Mouse (Mus musculus): ENCODE results near the gene Slamf6.

Slamf6 gene

GRCm38 (mm10) chr1:171994918-171995715, 77.8 kb downstream of the Slamf6 start:
- DNase-seq (ENCODE audit: low spot score in 2 of 2), result peak in 1 of 2 experiments; percentile 25

- no peak for DNase-seq (ENCODE audit: low spot score in 2 of 2)
These were observed 79.4 kb downstream of the Slamf6 start for GRCm38 (mm10) chr1:171996701-171997100.

GRCm38 (mm10) chr1:171998820-171999597, 81.7 kb downstream of the Slamf6 start:
- DNase-seq (ENCODE audit: low spot score in 2 of 2), result no peak

GRCm38 (mm10) chr1:172000641-172001040, 83.3 kb downstream of the Slamf6 start:
- peak; percentile 68 to 86 for DNase-seq (ENCODE audit: low spot score in 2 of 2)

GRCm38 (mm10) chr1:172001665-172002064, 84.3 kb downstream of the Slamf6 start:
- DNase-seq (ENCODE audit: low spot score in 2 of 2), result no peak
